Mouse (Mus musculus): ENCODE measurements at regions not wholly inside any gene's neighbourhood (a gene's known extent, or its start where the extent isn't known, plus 50 kb on each side); places are given as distances from the start of the nearest gene placed in this dataset.

DNA sequence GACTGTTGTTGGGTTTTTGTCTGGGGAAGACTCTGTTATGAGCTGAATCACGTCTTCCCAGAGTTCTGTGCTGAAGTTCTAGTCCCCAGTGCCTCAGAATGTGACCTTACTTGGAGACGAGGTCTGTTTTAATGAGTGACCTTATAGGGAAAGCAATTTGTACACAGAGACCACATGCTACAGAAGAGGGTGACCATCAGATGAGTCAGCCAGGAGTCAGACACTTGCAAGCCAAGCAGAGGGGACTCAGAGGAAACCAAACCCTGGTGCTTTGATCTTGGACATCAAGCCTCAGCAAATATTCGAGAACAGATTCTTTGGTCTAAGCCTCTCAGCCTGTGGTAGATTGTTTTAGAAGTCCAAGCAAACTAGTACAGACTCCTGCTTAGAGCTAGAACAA is 409.9 kb downstream of the Fut8 start:
- TF ChIP-seq EP300 (IDR thresholded peaks at IDR 0.05; ENCODE audit: low read depth): no peak
- no peak for TF ChIP-seq CTCF (IDR thresholded peaks at IDR 0.05; ENCODE audit: low read depth)

Data from heart, postnatal 0 days (tissue).